Mouse (Mus musculus) limb, embryonic 11.5 days (tissue): ENCODE measurements around the gene Slc22a15. TPM values are rescaled to one million over a fixed set of nuclear protein-coding genes. Genes with fewer than 3 reads are reported as not detected.
A peak's percentile ranks its signal among the peaks of the same experiment; 100 is the strongest.

Source experiments
- ATAC-seq: fragments of 200-750 bp; cut with Nextera tagmentation; 2 replicates; pipeline ENCODE4 v1.8.0; 2017; ENCODE audit warnings: low read depth; ENCODE audit not compliant: insufficient number of reproducible peaks, low FRiP score, low TSS enrichment
- DNase-seq: peaks from one replicate; pipeline ENCODE4 v3.0.0-alpha.2; 2015; ENCODE audit warnings: low spot score
- H3K27ac ChIP-seq: fragments of 300-500 bp; sonication (generic); replicated peaks from 2 replicates; pipeline ENCODE4 v1.5.1; 2014; ENCODE audit warnings: low read depth, mild to moderate bottlenecking, low read length
- H3K27me3 ChIP-seq: fragments of 300-500 bp; sonication (generic); 2 replicates; pipeline ENCODE4 v1.6.1; 2014; ENCODE audit warnings: mild to moderate bottlenecking, low read length, mixed read lengths; ENCODE audit not compliant: control insufficient read depth, insufficient read depth
- H3K36me3 ChIP-seq: fragments of 300-500 bp; sonication (generic); 2 replicates; pipeline ENCODE4 v1.6.1; 2014; ENCODE audit warnings: mild to moderate bottlenecking, low read length, moderate library complexity, mixed read lengths; ENCODE audit not compliant: control insufficient read depth, insufficient read depth
- H3K4me1 ChIP-seq: fragments of 300-500 bp; sonication (generic); 2 replicates; pipeline ENCODE4 v1.6.1; 2014; ENCODE audit warnings: low read length, mixed read lengths; ENCODE audit not compliant: control insufficient read depth, insufficient read depth
- H3K4me2 ChIP-seq: fragments of 300-500 bp; sonication (generic); 2 replicates; pipeline ENCODE4 v1.6.1; 2014; ENCODE audit warnings: low read depth, mild to moderate bottlenecking, moderate library complexity; ENCODE audit not compliant: severe bottlenecking
- H3K4me3 ChIP-seq: fragments of 300-500 bp; sonication (generic); 2 replicates; pipeline ENCODE4 v1.5.1; 2014; ENCODE audit warnings: low read depth, low read length
- H3K9ac ChIP-seq: fragments of 300-500 bp; sonication (generic); 2 replicates; pipeline ENCODE4 v1.6.1; 2014; ENCODE audit warnings: mild to moderate bottlenecking, low read length
- H3K9me3 ChIP-seq: fragments of 300-500 bp; sonication (generic); 2 replicates; pipeline ENCODE4 v1.6.1; 2016; ENCODE audit warnings: low read length; ENCODE audit not compliant: control insufficient read depth
- WGBS: fragments of 180-500 bp; shearing (Covaris S2); extraction: QIAGEN DNeasy Blood & Tissue Kit; methylation state at CpG from one replicate; pipeline ENCODE4 v1.1.7; 2014; 5-methylcytosine and 5-hydroxymethylcytosine counted together
- polyA plus RNA-seq: library from polyadenylated mRNA; unstranded; fragments of >200 nt; fragmentation: Nextera tagmentation; extraction: Ambion mirVana; gene quantifications from 2 replicates; pipeline ENCODE4 v1.2.1, GENCODE M21; 2014

Gene Slc22a15
- polyA plus RNA-seq, result 3.2 and 3.3 TPM in 2 replicates

- DNase-seq (peak; percentile 77), ATAC-seq (peak; percentile 79)
- H3K9ac ChIP-seq, result peak within 1 kb of the TSS; percentile 83
- peaks cover 8% of the 10 kb centered on the region; the same call in 1 of the 2 replicates for H3K4me1 ChIP-seq
- H3K27ac ChIP-seq, result peak within 1 kb of the TSS; percentile 63; the same call in 1 of the 2 replicates
- no peaks in the 10 kb centered on the region for H3K27me3 ChIP-seq
- no peaks in the 10 kb centered on the region for H3K9me3 ChIP-seq
- WGBS, result under 1% methylated on average over 81 of the region's 92 CpGs
- H3K36me3 ChIP-seq, result no peaks in the 10 kb centered on the region
- H3K4me2 ChIP-seq, result peak within 1 kb of the TSS; percentile 82
- peak within 1 kb of the TSS; percentile 80 for H3K4me3 ChIP-seq
Observed at GRCm38 (mm10) chr3:101923843-101924740, at the start of gene Slc22a15. Gene Slc22a15 (minus strand): TSS chr3:101924453.

- H3K9me3 ChIP-seq, result no peaks in the 10 kb centered on the region
- H3K36me3 ChIP-seq, result no peaks in the 10 kb centered on the region
- no peaks in the 10 kb centered on the region for H3K4me1 ChIP-seq
- H3K4me2 ChIP-seq, result no peak overlapping the region
- H3K9ac ChIP-seq, result no peak overlapping the region
- no peaks in the 10 kb centered on the region for H3K27me3 ChIP-seq
- DNase-seq (no peak), ATAC-seq (no peak)
- 0% methylated on average over 3 of the region's 3 CpGs for WGBS
- no peak overlapping the region for H3K27ac ChIP-seq
- no peak overlapping the region for H3K4me3 ChIP-seq
Observed at GRCm38 (mm10) chr3:101966825-101967558, 42.7 kb upstream of the Slc22a15 start.

GRCm38 (mm10) chr3:101964352-101964751 is 40.1 kb upstream of the Slc22a15 start:
- Histone ChIP-seq H3K27me3 (no peaks in the 10 kb centered on the region), H3K9me3 (no peaks in the 10 kb centered on the region), H3K36me3 (no peaks in the 10 kb centered on the region), H3K4me3 (no peak overlapping the region), H3K4me1 (no peaks in the 10 kb centered on the region), H3K4me2 (no peak overlapping the region), H3K9ac (no peak overlapping the region), H3K27ac (no peak overlapping the region)
- ATAC-seq (no peak), DNase-seq (peak; percentile 27)
- WGBS, result 33% methylated on average over 7 of the region's 7 CpGs

- DNase-seq, result no peak
- WGBS, result 15% methylated on average over 9 of the region's 9 CpGs
- Histone ChIP-seq H3K36me3 (no peaks in the 10 kb centered on the region), H3K4me3 (no peak overlapping the region), H3K27me3 (no peaks in the 10 kb centered on the region), H3K9me3 (no peaks in the 10 kb centered on the region), H3K9ac (no peak overlapping the region), H3K27ac (no peak overlapping the region), H3K4me1 (no peaks in the 10 kb centered on the region), H3K4me2 (no peak overlapping the region)
- ATAC-seq, result no peak
Observed at GRCm38 (mm10) chr3:101963501-101963900, 39.2 kb upstream of the Slc22a15 start.

DNA sequence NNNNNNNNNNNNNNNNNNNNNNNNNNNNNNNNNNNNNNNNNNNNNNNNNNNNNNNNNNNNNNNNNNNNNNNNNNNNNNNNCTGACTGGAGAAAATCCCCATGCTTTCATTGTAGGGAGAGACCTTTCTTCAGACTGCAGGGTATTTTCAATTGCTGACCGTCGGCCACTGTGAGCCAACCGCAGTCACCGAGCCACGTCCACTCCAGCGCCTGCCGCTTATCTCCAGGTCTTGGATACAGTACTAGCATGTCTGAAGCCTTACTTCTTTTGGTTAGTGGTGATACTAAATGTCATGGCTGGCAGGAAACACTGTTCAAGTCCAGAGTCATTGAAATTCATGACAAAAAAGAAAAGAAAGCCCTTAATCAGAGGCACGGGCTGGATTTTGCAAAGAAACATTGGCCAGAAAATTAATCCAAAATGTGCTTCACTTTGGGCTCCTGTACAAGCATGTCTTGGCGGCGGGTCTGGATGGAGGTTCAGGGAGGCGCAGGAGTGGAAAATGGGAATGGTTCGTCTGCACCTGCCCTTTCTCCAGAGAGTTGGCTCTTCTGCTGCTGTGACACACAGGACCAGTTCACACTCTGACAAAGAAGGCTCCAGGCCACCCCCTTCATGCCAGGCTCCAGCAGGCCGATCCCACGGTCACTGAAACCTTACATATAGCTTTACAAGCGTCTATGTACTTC is 37.0 kb upstream of the Slc22a15 start:
- DNase-seq, result no peak
- WGBS, result 90% methylated on average over 15 of the region's 15 CpGs

DNA sequence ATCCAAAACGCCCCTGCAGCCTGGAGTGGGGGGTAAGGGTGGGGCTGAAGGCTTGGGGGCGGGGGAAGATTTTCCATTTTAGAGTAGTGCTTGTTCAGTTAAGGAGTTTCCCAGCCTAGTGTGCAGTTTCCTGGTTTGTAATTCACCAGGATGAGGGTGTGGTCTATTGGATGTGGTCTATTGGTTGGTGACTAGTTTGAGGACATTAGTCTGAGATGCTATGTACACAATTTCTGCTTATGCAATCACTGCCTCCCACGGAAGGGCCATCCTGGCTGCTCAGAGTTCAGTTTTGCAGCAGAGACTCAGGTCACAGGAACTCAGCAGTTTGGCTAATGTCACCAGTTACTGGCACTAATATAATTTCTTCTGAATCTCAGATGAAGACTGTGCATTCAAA is 33.8 kb upstream of the Slc22a15 start:
- WGBS, result 74% methylated on average over 3 of the region's 3 CpGs
- Histone ChIP-seq H3K4me1 (no peaks in the 10 kb centered on the region), H3K9me3 (no peaks in the 10 kb centered on the region), H3K27ac (no peak overlapping the region), H3K36me3 (no peaks in the 10 kb centered on the region), H3K4me3 (no peak overlapping the region), H3K27me3 (no peaks in the 10 kb centered on the region), H3K4me2 (no peak overlapping the region), H3K9ac (no peak overlapping the region)
- no peak for DNase-seq
- ATAC-seq, result no peak

More for the DNA sequence above, 37.0 kb upstream of the Slc22a15 start:
- Histone ChIP-seq H3K4me3 (no peak overlapping the region), H3K9me3 (no peaks in the 10 kb centered on the region), H3K27ac (no peak overlapping the region), H3K36me3 (no peaks in the 10 kb centered on the region), H3K4me1 (no peaks in the 10 kb centered on the region), H3K4me2 (no peak overlapping the region), H3K27me3 (no peaks in the 10 kb centered on the region), H3K9ac (no peak overlapping the region)
- ATAC-seq, result no peak

- no peak overlapping the region for H3K27ac ChIP-seq
- H3K27me3 ChIP-seq, result no peaks in the 10 kb centered on the region
- 83% methylated on average over 7 of the region's 7 CpGs for WGBS
- H3K9ac ChIP-seq, result no peak overlapping the region
- no peaks in the 10 kb centered on the region for H3K36me3 ChIP-seq
- no peaks in the 10 kb centered on the region for H3K4me1 ChIP-seq
- H3K4me2 ChIP-seq, result no peak overlapping the region
- no peaks in the 10 kb centered on the region for H3K9me3 ChIP-seq
- no peak overlapping the region for H3K4me3 ChIP-seq
- DNase-seq (no peak), ATAC-seq (no peak)
Observed at GRCm38 (mm10) chr3:101953506-101953905, 29.3 kb upstream of the Slc22a15 start.

DNA sequence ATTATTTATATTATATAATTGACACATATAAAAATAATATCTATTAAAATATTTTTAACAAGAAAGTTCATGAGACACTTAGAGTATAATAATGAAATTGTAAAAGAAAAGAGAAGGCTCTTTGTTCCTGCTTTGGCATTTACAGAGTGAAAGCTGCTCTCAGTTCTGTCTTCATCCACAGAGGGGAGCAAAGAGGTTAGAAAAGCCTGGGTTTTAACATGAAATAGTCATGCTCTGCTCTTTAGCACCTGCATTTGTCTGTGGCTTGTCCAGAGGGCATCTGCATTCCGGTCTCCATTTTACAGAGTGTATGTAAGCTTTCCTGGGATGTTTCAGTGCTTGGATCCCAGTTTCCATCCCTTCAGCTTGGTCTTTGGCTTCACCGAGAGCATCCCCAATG is 28.3 kb upstream of the Slc22a15 start:
- H3K27me3 ChIP-seq, result no peaks in the 10 kb centered on the region
- WGBS, result 88% methylated on average over 2 of the region's 2 CpGs
- DNase-seq (no peak), ATAC-seq (no peak)
- no peak overlapping the region for H3K9ac ChIP-seq
- H3K4me2 ChIP-seq, result no peak overlapping the region
- no peaks in the 10 kb centered on the region for H3K36me3 ChIP-seq
- H3K9me3 ChIP-seq, result no peaks in the 10 kb centered on the region
- no peak overlapping the region for H3K4me3 ChIP-seq
- no peak overlapping the region for H3K27ac ChIP-seq
- no peaks in the 10 kb centered on the region for H3K4me1 ChIP-seq
